Mouse (Mus musculus): Measurements from ENCODE around the gene Hccs.

- TF ChIP-seq POLR2A (IDR thresholded peaks at IDR 0.05; ENCODE audit: borderline replicate concordance, low read depth, low read length) (no peak), CTCF (IDR thresholded peaks at IDR 0.05; ENCODE audit: low read depth, low read length) (no peak)
These were observed 11.6 kb downstream of the Hccs start for GRCm38 (mm10) chrX:169308559-169308958.
